Mouse (Mus musculus) kidney, postnatal 36 days (tissue): ENCODE data around the gene D3Ertd751e.

Experiments used
- DNase-seq, 2 experiments: peaks; one replicate each; pipeline ENCODE4 v3.0.0; 2021 to 2022; ENCODE audit warnings: mixed read lengths in 2 of 2

Gene D3Ertd751e

DNA sequence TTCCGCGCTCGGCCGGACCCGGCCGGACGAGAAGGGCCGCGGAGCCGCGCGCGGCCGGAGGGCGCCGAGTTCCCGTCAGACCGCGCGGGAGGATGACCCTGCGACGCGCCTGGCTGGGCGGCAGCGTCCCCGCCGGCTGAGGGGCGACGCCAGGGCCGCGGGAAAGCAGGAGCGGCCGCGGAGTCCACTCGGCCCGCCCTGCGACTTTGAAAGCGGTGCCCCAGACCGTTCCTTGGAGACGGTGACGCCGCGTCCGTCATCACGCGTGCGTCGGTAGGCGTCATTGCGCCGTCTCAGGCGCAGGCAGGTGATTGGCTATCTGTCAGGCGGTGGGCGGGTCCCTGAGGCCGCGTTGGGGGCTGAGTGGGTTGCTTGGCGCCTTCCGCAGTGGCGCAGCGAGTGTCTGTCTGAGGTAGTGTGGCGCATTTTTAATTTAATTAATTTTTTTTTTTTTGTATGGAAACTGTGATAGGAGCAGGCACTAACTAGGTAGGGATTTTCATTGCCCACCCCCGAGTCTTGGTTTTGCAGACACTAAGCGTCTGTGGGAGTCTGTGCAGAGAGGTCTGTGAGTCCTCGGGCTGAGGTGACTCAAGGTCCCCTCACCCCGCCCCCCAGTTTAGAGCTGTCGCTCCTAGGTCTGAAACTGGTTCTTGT is at the start of gene D3Ertd751e, which contains the start of gene Sclt1:
Gene D3Ertd751e, plus strand, starts transcription at position 334 of the 657 bp plus-strand sequence.
Gene Sclt1, minus strand, starts transcription at position 237 of the 657 bp plus-strand sequence.
- DNase-seq, result peak; percentile 97 to 98

DNA sequence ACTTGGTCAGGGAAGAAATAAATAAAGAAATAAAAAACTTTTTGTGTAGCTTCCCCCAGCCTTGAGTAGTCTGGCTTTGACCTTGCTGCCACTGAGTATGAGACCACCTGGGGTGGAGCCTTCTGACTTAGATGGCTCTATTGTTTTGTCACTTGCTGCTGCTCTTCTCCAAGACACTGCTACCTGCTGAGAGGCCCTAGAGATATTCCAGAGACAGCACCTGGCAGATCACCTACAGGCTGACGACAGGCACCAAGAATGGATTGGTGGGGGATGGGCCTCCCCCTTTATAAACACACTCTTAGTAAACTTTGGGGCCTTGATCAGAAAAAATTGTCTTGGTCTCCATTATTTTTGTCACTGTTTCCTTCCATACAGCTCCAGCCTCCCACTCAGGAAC is 46.7 kb upstream of the D3Ertd751e start:
- no peak for DNase-seq

DNA sequence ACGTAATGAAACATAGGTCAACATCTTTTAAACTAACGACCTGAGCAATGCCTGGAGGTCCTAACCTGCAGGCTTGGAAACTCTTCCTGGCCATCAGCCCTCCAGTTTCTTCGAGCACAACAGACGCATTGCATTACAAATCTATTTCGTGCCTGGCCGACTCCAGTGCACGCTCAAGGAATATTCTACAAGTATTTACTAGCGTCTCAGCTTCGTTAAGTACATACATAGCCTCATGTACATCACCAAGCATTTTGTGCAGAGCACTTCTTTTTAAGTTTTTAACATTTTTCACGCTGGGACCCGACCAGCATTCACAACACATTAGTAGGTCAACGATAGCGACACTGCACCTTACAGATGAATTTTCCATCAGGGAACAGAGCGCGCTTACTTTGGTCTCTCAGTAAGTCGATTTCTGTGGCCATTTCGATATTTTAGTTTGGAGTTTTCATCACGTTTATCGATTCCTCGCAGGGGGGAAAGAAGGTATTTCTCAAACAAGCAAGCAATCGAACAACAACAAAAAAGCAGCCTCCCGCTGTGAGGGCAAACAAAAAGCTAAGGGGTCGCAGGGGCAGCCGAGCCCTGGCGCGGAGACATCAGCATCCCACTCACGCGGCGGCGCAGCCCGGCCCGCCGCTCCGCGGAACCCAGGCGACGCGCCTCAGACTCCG is 672 bp upstream of the D3Ertd751e start:
- DNase-seq, result peak in 1 of 2 experiments; percentile 16

GRCm38 (mm10) chr3:41743436-41743835 is 1.0 kb downstream of the D3Ertd751e start:
- peak; percentile 12 to 37 for DNase-seq

- DNase-seq, result no peak
Measured at GRCm38 (mm10) chr3:41754556-41754955, 12.1 kb downstream of the D3Ertd751e start.

DNA sequence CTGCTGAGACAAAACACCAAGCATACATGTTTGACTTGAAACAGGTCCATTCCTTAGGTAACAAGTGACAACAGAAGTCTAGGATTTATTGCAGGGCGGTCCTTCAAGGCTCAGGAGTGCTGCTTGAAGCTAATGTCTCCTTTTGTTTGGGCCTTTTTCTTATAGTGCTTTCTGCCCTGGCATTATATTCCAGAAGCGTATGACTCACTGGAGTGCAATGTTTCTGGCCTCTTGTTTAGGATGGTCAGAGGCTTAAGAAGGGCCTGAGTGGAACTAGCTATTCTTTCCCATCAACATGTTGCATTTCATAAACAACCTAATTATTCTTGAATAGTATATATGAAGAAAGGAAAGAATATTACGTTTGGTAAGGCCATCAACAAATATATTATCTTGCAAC is 19.7 kb downstream of the D3Ertd751e start:
- no peak for DNase-seq

DNA sequence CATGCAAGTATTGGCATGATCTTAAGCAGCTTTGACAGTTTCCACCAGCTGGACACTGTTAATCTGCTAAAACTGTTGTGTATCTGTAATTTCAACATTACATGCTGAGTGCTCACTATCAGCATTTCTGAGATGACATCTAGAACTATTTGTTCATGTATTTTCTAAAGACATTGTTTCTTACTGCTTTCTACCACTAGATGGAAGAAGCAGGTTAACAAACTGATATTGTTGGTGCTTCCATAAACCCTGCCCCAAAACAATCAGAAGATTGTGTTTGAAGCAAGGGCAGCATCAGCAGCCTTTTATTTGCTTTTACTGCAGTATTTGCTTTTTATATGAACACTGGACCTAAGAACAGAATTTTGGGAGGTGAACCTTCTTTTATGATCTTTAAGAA is 70.0 kb downstream of the D3Ertd751e start:
- no peak for DNase-seq
